Mouse (Mus musculus): ENCODE measurements around the gene Fcrlb. TPM values are rescaled to one million over a fixed set of nuclear protein-coding genes. Genes with fewer than 3 reads are reported as not detected.
A peak's percentile ranks its signal among the peaks of the same experiment; 100 is the strongest.

Fcrlb gene
- polyA plus RNA-seq, 1 experiment, result not detected

GRCm38 (mm10) chr1:170875676-170876075 lies 37.1 kb downstream of the Fcrlb start:
- H3K27me3 ChIP-seq (ENCODE audit: control insufficient read depth, insufficient read depth, insufficient read length), result no peaks in the 10 kb centered on the region
- H3K4me3 ChIP-seq (ENCODE audit: insufficient read depth, poor library complexity, severe bottlenecking), result no peak overlapping the region
- H3K79me2 ChIP-seq (ENCODE audit: control insufficient read depth, insufficient read depth), result no peaks in the 10 kb centered on the region
- no peak overlapping the region for H3ac ChIP-seq (ENCODE audit: control insufficient read depth, insufficient read length, low read depth)
- H3K36me3 ChIP-seq (ENCODE audit: control insufficient read depth, insufficient read depth), result peaks cover 45% of the 10 kb centered on the region
- no peak for TF ChIP-seq CTCF (IDR thresholded peaks at IDR 0.05; ENCODE audit: control insufficient read depth, insufficient read depth, insufficient read length)
- TF ChIP-seq MYOG (IDR thresholded peaks at IDR 0.05; ENCODE audit: control insufficient read depth, extremely low read depth, insufficient read length), result no peak
- TF ChIP-seq FOSL1 (IDR thresholded peaks at IDR 0.05; ENCODE audit: insufficient read depth, low read length, poor library complexity, severe bottlenecking), result no peak
- no peak for TF ChIP-seq MAX (IDR thresholded peaks at IDR 0.05)
- TF ChIP-seq MYOD1 (IDR thresholded peaks at IDR 0.05; ENCODE audit: control insufficient read depth, insufficient read length, low read depth), result no peak
- no peak for TF ChIP-seq CEBPB (IDR thresholded peaks at IDR 0.05; ENCODE audit: low read depth)
- no peak for TF ChIP-seq USF1 (IDR thresholded peaks at IDR 0.05; ENCODE audit: low read depth)
- peaks cover 3% of the 10 kb centered on the region for H3K79me3 ChIP-seq (ENCODE audit: low read depth)

GRCm38 (mm10) chr1:170871961-170872360 lies 40.8 kb downstream of the Fcrlb start:
- TF ChIP-seq FOSL1 (IDR thresholded peaks at IDR 0.05; ENCODE audit: insufficient read depth, low read length, poor library complexity, severe bottlenecking) (no peak), USF1 (IDR thresholded peaks at IDR 0.05; ENCODE audit: low read depth) (no peak), CTCF (IDR thresholded peaks at IDR 0.05; ENCODE audit: control insufficient read depth, insufficient read depth, insufficient read length) (no peak), MYOD1 (IDR thresholded peaks at IDR 0.05; ENCODE audit: control insufficient read depth, insufficient read length, low read depth) (no peak), MAX (IDR thresholded peaks at IDR 0.05) (no peak), CEBPB (IDR thresholded peaks at IDR 0.05; ENCODE audit: low read depth) (no peak), MYOG (IDR thresholded peaks at IDR 0.05; ENCODE audit: control insufficient read depth, extremely low read depth, insufficient read length) (no peak)
- H3K79me2 ChIP-seq (ENCODE audit: control insufficient read depth, insufficient read depth), result peaks cover 7% of the 10 kb centered on the region
- no peak overlapping the region for H3ac ChIP-seq (ENCODE audit: control insufficient read depth, insufficient read length, low read depth)
- H3K79me3 ChIP-seq (ENCODE audit: low read depth), result peaks cover 5% of the 10 kb centered on the region
- H3K27me3 ChIP-seq (ENCODE audit: control insufficient read depth, insufficient read depth, insufficient read length), result no peaks in the 10 kb centered on the region
- peaks cover 36% of the 10 kb centered on the region for H3K36me3 ChIP-seq (ENCODE audit: control insufficient read depth, insufficient read depth)
- no peak overlapping the region for H3K4me3 ChIP-seq (ENCODE audit: insufficient read depth, poor library complexity, severe bottlenecking)

GRCm38 (mm10) chr1:170871402-170871801 lies 41.3 kb downstream of the Fcrlb start:
- Histone ChIP-seq H3K79me2 (ENCODE audit: control insufficient read depth, insufficient read depth) (peaks cover 13% of the 10 kb centered on the region), H3K4me3 (ENCODE audit: insufficient read depth, poor library complexity, severe bottlenecking) (no peak overlapping the region), H3K79me3 (ENCODE audit: low read depth) (peaks cover 8% of the 10 kb centered on the region), H3K36me3 (ENCODE audit: control insufficient read depth, insufficient read depth) (peaks cover 31% of the 10 kb centered on the region), H3ac (ENCODE audit: control insufficient read depth, insufficient read length, low read depth) (no peak overlapping the region), H3K27me3 (ENCODE audit: control insufficient read depth, insufficient read depth, insufficient read length) (no peaks in the 10 kb centered on the region)
- no peak for TF ChIP-seq CEBPB (IDR thresholded peaks at IDR 0.05; ENCODE audit: low read depth)
- TF ChIP-seq MYOD1 (IDR thresholded peaks at IDR 0.05; ENCODE audit: control insufficient read depth, insufficient read length, low read depth), result no peak
- no peak for TF ChIP-seq USF1 (IDR thresholded peaks at IDR 0.05; ENCODE audit: low read depth)
- no peak for TF ChIP-seq MAX (IDR thresholded peaks at IDR 0.05)
- no peak for TF ChIP-seq CTCF (IDR thresholded peaks at IDR 0.05; ENCODE audit: control insufficient read depth, insufficient read depth, insufficient read length)
- no peak for TF ChIP-seq MYOG (IDR thresholded peaks at IDR 0.05; ENCODE audit: control insufficient read depth, extremely low read depth, insufficient read length)
- no peak for TF ChIP-seq FOSL1 (IDR thresholded peaks at IDR 0.05; ENCODE audit: insufficient read depth, low read length, poor library complexity, severe bottlenecking)

GRCm38 (mm10) chr1:170868905-170869283 lies 43.8 kb downstream of the Fcrlb start:
- no peaks in the 10 kb centered on the region for H3K27me3 ChIP-seq (ENCODE audit: control insufficient read depth, insufficient read depth, insufficient read length)
- TF ChIP-seq MAX (IDR thresholded peaks at IDR 0.05) (no peak), CTCF (IDR thresholded peaks at IDR 0.05; ENCODE audit: control insufficient read depth, insufficient read depth, insufficient read length) (no peak), FOSL1 (IDR thresholded peaks at IDR 0.05; ENCODE audit: insufficient read depth, low read length, poor library complexity, severe bottlenecking) (no peak), MYOG (IDR thresholded peaks at IDR 0.05; ENCODE audit: control insufficient read depth, extremely low read depth, insufficient read length) (no peak), USF1 (IDR thresholded peaks at IDR 0.05; ENCODE audit: low read depth) (no peak), MYOD1 (IDR thresholded peaks at IDR 0.05; ENCODE audit: control insufficient read depth, insufficient read length, low read depth) (no peak), CEBPB (IDR thresholded peaks at IDR 0.05; ENCODE audit: low read depth) (no peak)
- peaks cover 38% of the 10 kb centered on the region for H3K79me2 ChIP-seq (ENCODE audit: control insufficient read depth, insufficient read depth)
- H3K4me3 ChIP-seq (ENCODE audit: insufficient read depth, poor library complexity, severe bottlenecking), result peak overlapping the region; percentile 78
- peak overlapping the region; percentile 30 for H3ac ChIP-seq (ENCODE audit: control insufficient read depth, insufficient read length, low read depth)
- H3K79me3 ChIP-seq (ENCODE audit: low read depth), result peaks cover 28% of the 10 kb centered on the region
- H3K36me3 ChIP-seq (ENCODE audit: control insufficient read depth, insufficient read depth), result peaks cover 14% of the 10 kb centered on the region

- Histone ChIP-seq H3K79me2 (ENCODE audit: control insufficient read depth, insufficient read depth) (peaks cover 44% of the 10 kb centered on the region), H3ac (ENCODE audit: control insufficient read depth, insufficient read length, low read depth) (peak overlapping the region; percentile 30), H3K36me3 (ENCODE audit: control insufficient read depth, insufficient read depth) (peaks cover 11% of the 10 kb centered on the region), H3K27me3 (ENCODE audit: control insufficient read depth, insufficient read depth, insufficient read length) (no peaks in the 10 kb centered on the region), H3K79me3 (ENCODE audit: low read depth) (peaks cover 33% of the 10 kb centered on the region), H3K4me3 (ENCODE audit: insufficient read depth, poor library complexity, severe bottlenecking) (peak overlapping the region; percentile 78)
- TF ChIP-seq CTCF (IDR thresholded peaks at IDR 0.05; ENCODE audit: control insufficient read depth, insufficient read depth, insufficient read length), result no peak
- peak; percentile 91 for TF ChIP-seq MAX (IDR thresholded peaks at IDR 0.05)
- TF ChIP-seq CEBPB (IDR thresholded peaks at IDR 0.05; ENCODE audit: low read depth), result peak; percentile 71
- no peak for TF ChIP-seq MYOD1 (IDR thresholded peaks at IDR 0.05; ENCODE audit: control insufficient read depth, insufficient read length, low read depth)
- TF ChIP-seq MYOG (IDR thresholded peaks at IDR 0.05; ENCODE audit: control insufficient read depth, extremely low read depth, insufficient read length), result no peak
These were observed 44.4 kb downstream of the Fcrlb start for GRCm38 (mm10) chr1:170868107-170868904.

All from C2C12 (cell line).